Mouse (Mus musculus) forebrain, embryonic 11.5 days (tissue): ENCODE data around the gene Lrrk1. TPM values are rescaled to one million over a fixed set of nuclear protein-coding genes. Genes with fewer than 3 reads are reported as not detected.
A peak's percentile ranks its signal among the peaks of the same experiment; 100 is the strongest.

Source experiments
- ATAC-seq: fragments of 200-750 bp; cut with Nextera tagmentation; replicated peaks from 2 replicates; pipeline ENCODE4 v1.8.0; 2017; ENCODE audit warnings: moderate TSS enrichment; ENCODE audit not compliant: low FRiP score
- DNase-seq: peaks from one replicate; pipeline ENCODE4 v3.0.0-alpha.2; 2017; ENCODE audit warnings: low spot score
- H3K27ac ChIP-seq: fragments of 300-500 bp; sonication (generic); 2 replicates; pipeline ENCODE4 v1.5.1; 2014; ENCODE audit warnings: low read depth, low read length
- H3K27me3 ChIP-seq: fragments of 300-500 bp; sonication (generic); 2 replicates; pipeline ENCODE4 v1.6.1; 2014; ENCODE audit warnings: mild to moderate bottlenecking, low read length, mixed read lengths; ENCODE audit not compliant: control insufficient read depth, insufficient read depth
- H3K36me3 ChIP-seq: fragments of 300-500 bp; sonication (generic); 2 replicates; pipeline ENCODE4 v1.6.1; 2014; ENCODE audit warnings: mild to moderate bottlenecking, low read length, moderate library complexity, mixed read lengths; ENCODE audit not compliant: control insufficient read depth, insufficient read depth
- H3K4me1 ChIP-seq: fragments of 300-500 bp; sonication (generic); replicated peaks from 2 replicates; pipeline ENCODE4 v1.6.1; 2014; ENCODE audit warnings: low read length, mixed read lengths; ENCODE audit not compliant: control insufficient read depth, insufficient read depth
- H3K4me2 ChIP-seq: fragments of 300-500 bp; sonication (generic); 2 replicates; pipeline ENCODE4 v1.6.1; 2014; ENCODE audit warnings: low read depth, mild to moderate bottlenecking, low read length, moderate library complexity, mixed read lengths; ENCODE audit not compliant: severe bottlenecking
- H3K4me3 ChIP-seq: fragments of 300-500 bp; sonication (generic); 2 replicates; pipeline ENCODE4 v1.5.1; 2014; ENCODE audit warnings: low read depth, low read length
- H3K9ac ChIP-seq: fragments of 300-500 bp; sonication (generic); 2 replicates; pipeline ENCODE4 v1.6.1; 2014; ENCODE audit warnings: low read length
- H3K9me3 ChIP-seq: fragments of 300-500 bp; sonication (generic); 2 replicates; pipeline ENCODE4 v1.6.1; 2016; ENCODE audit warnings: low read length, mixed read lengths; ENCODE audit not compliant: control insufficient read depth
- WGBS: fragments of 180-500 bp; shearing (Covaris S2); extraction: QIAGEN DNeasy Blood & Tissue Kit; methylation state at CpG from one replicate; pipeline ENCODE4 v1.1.7; 2014; 5-methylcytosine and 5-hydroxymethylcytosine counted together
- polyA plus RNA-seq: library from polyadenylated mRNA; unstranded; fragments of >200 nt; fragmentation: Nextera tagmentation; extraction: Ambion mirVana; gene quantifications from 2 replicates; pipeline ENCODE4 v1.2.1, GENCODE M21; 2014

Gene Lrrk1
- polyA plus RNA-seq, 1 experiment from 2014 or later = 3.3 TPM

GRCm38 (mm10) chr7:66222621-66223091, 165.5 kb downstream of the Lrrk1 start:
- Histone ChIP-seq H3K4me1 (peaks cover 11% of the 10 kb centered on the region; the same call in 1 of the 2 replicates), H3K27me3 (no peaks in the 10 kb centered on the region), H3K9ac (no peak overlapping the region; the same call in 1 of the 2 replicates), H3K4me2 (peak overlapping the region; percentile 5; the same call in 1 of the 2 replicates), H3K36me3 (no peaks in the 10 kb centered on the region), H3K9me3 (no peaks in the 10 kb centered on the region), H3K27ac (no peak overlapping the region), H3K4me3 (no peak overlapping the region)
- no peak for ATAC-seq
- DNase-seq = peak; percentile 52
- 8% methylated on average over 8 of the region's 8 CpGs for WGBS

GRCm38 (mm10) chr7:66219794-66220227, 168.3 kb downstream of the Lrrk1 start:
- WGBS = 65% methylated on average over 4 of the region's 4 CpGs

GRCm38 (mm10) chr7:66219028-66219793, 168.9 kb downstream of the Lrrk1 start:
- Histone ChIP-seq H3K9me3 (no peaks in the 10 kb centered on the region), H3K4me2 (no peak overlapping the region), H3K4me1 (peaks cover 11% of the 10 kb centered on the region; the same call in 1 of the 2 replicates), H3K36me3 (no peaks in the 10 kb centered on the region), H3K27me3 (no peaks in the 10 kb centered on the region), H3K9ac (no peak overlapping the region), H3K27ac (no peak overlapping the region), H3K4me3 (no peak overlapping the region)
- ATAC-seq (no peak), DNase-seq (peak; percentile 34)
- 83% methylated on average over 4 of the region's 4 CpGs for WGBS

More at GRCm38 (mm10) chr7:66219794-66220227, 168.3 kb downstream of the Lrrk1 start:
- no peak overlapping the region for H3K4me3 ChIP-seq
- no peak overlapping the region for H3K27ac ChIP-seq
- no peak for ATAC-seq
- no peaks in the 10 kb centered on the region for H3K27me3 ChIP-seq
- peak; percentile 32 for DNase-seq
- H3K4me1 ChIP-seq = peaks cover 11% of the 10 kb centered on the region; the same call in 1 of the 2 replicates
- H3K36me3 ChIP-seq = no peaks in the 10 kb centered on the region
- no peak overlapping the region for H3K4me2 ChIP-seq
- no peak overlapping the region for H3K9ac ChIP-seq
- no peaks in the 10 kb centered on the region for H3K9me3 ChIP-seq

- Histone ChIP-seq H3K27me3 (no peaks in the 10 kb centered on the region), H3K4me2 (no peak overlapping the region), H3K27ac (0 out of 2 replicates have a peak overlapping the region, but pooled peaks have one; percentile 31), H3K36me3 (no peaks in the 10 kb centered on the region), H3K4me3 (no peak overlapping the region), H3K9me3 (no peaks in the 10 kb centered on the region), H3K9ac (no peak overlapping the region), H3K4me1 (peaks cover 11% of the 10 kb centered on the region; the same call in 1 of the 2 replicates)
- 37% methylated on average over 9 of the region's 9 CpGs for WGBS
- DNase-seq (peak; percentile 50), ATAC-seq (no peak)
These were observed 169.7 kb downstream of the Lrrk1 start for GRCm38 (mm10) chr7:66218193-66219014.

GRCm38 (mm10) chr7:66217531-66218094, 170.5 kb downstream of the Lrrk1 start:
- Histone ChIP-seq H3K9me3 (no peaks in the 10 kb centered on the region), H3K4me3 (no peak overlapping the region), H3K4me2 (no peak overlapping the region), H3K4me1 (peaks cover 11% of the 10 kb centered on the region; the same call in 1 of the 2 replicates), H3K9ac (no peak overlapping the region), H3K27ac (no peak overlapping the region), H3K36me3 (no peaks in the 10 kb centered on the region), H3K27me3 (no peaks in the 10 kb centered on the region)
- peak; percentile 33 for DNase-seq
- WGBS = 57% methylated on average over 7 of the region's 7 CpGs
- ATAC-seq = no peak

GRCm38 (mm10) chr7:66217011-66217410, 171.1 kb downstream of the Lrrk1 start:
- Histone ChIP-seq H3K4me2 (no peak overlapping the region), H3K4me3 (no peak overlapping the region), H3K27me3 (no peaks in the 10 kb centered on the region), H3K9ac (no peak overlapping the region), H3K27ac (no peak overlapping the region), H3K4me1 (peaks cover 9% of the 10 kb centered on the region; the same call in 1 of the 2 replicates), H3K9me3 (no peaks in the 10 kb centered on the region), H3K36me3 (no peaks in the 10 kb centered on the region)
- DNase-seq (peak; percentile 39), ATAC-seq (no peak)
- WGBS = 80% methylated on average over 7 of the region's 7 CpGs

- Histone ChIP-seq H3K4me1 (peaks cover 9% of the 10 kb centered on the region; the same call in 1 of the 2 replicates), H3K4me3 (no peak overlapping the region), H3K9me3 (no peaks in the 10 kb centered on the region), H3K36me3 (no peaks in the 10 kb centered on the region), H3K4me2 (no peak overlapping the region), H3K27ac (no peak overlapping the region), H3K27me3 (no peaks in the 10 kb centered on the region), H3K9ac (no peak overlapping the region)
- 86% methylated on average over 1 of the region's 1 CpGs for WGBS
- DNase-seq (peak; percentile 19), ATAC-seq (no peak)
These were observed 172.2 kb downstream of the Lrrk1 start for GRCm38 (mm10) chr7:66215911-66216310.

- no peak overlapping the region for H3K4me3 ChIP-seq
- ATAC-seq (no peak), DNase-seq (peak; percentile 38)
- H3K4me2 ChIP-seq = no peak overlapping the region
- H3K27ac ChIP-seq = no peak overlapping the region
- no peak overlapping the region for H3K9ac ChIP-seq
- peaks cover 9% of the 10 kb centered on the region; the same call in 1 of the 2 replicates for H3K4me1 ChIP-seq
- H3K9me3 ChIP-seq = no peaks in the 10 kb centered on the region
- 87% methylated on average over 6 of the region's 6 CpGs for WGBS
- no peaks in the 10 kb centered on the region for H3K36me3 ChIP-seq
- H3K27me3 ChIP-seq = no peaks in the 10 kb centered on the region
These were observed 173.7 kb downstream of the Lrrk1 start for GRCm38 (mm10) chr7:66214477-66214876.
